Mouse (Mus musculus): ENCODE data around the gene Dip2c. TPM values are rescaled to one million over a fixed set of nuclear protein-coding genes. Genes with fewer than 3 reads are reported as not detected.

The Dip2c gene
- polyA plus RNA-seq, 1 experiment, result 5.2 TPM

DNA sequence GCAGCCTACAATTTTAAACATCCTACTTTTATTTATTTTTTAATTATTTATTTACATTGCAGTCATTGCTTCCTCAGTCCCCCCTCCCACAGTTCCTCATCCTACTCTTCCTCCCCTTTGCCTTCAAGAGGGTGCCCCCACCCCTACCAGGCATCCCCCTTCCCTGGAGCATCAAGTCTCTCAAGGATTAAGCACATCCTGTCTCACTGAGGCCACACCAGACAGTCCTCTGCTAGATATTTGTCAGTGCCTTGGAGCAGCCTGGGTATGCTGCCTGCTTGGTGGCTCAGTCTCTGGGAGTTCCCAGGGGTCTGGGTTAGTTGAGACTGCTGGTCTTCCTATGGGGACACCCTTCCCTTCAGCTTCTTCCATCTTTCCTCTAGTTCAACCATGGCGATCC, 397.8 kb downstream of the Dip2c start:
- Histone ChIP-seq H3K4me3 (ENCODE audit: insufficient read depth, low read depth, low read length) (no peak overlapping the region), H3K27ac (replicated peaks; ENCODE audit: low read depth, low read length) (no peak overlapping the region), H3K4me1 (ENCODE audit: control insufficient read depth, insufficient read depth, insufficient read length, low read length) (no peaks in the 10 kb centered on the region)

DNA sequence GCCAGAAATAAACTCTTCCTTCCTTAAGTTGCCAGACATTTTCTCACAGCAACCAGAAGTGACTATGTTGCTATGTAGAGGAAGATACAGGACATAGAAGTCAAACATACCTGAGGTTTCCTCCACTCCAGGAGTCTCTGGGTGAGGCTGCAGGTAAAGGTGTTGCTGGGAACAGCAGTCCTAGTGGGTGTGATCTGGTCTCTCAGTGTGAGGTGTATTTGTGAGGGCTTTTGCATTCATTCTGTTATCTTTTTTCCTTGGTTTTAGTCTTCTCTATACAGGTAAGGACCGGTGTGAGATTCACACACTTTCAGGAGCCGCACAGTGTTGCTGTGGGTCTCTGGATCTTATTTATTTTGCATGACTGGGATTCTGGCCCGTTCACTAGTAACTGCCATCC, 405.2 kb downstream of the Dip2c start:
- Histone ChIP-seq H3K4me3 (ENCODE audit: insufficient read depth, low read depth, low read length) (no peak overlapping the region), H3K4me1 (ENCODE audit: control insufficient read depth, insufficient read depth, insufficient read length, low read length) (no peaks in the 10 kb centered on the region), H3K27ac (replicated peaks; ENCODE audit: low read depth, low read length) (no peak overlapping the region)

DNA sequence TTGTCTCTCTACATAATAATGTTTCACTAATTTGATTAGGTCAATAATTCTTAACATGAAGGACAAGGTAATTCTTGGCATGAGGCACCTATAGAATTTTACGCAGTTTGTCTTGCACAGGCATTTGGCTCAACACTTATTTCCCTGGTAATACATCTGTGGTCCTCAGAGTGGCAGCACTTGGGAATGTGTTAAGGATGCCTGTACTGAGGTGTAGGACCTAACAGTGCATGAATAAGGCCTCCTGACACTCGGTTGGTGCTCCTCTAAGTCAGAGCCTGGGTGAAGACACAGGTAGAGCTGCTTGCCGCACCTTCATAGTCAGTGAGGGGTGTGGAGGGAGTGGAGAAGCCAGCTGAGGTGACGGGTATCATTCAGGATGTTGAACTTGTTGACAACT, 407.0 kb downstream of the Dip2c start:
- Histone ChIP-seq H3K4me3 (ENCODE audit: insufficient read depth, low read depth, low read length) (no peak overlapping the region), H3K4me1 (ENCODE audit: control insufficient read depth, insufficient read depth, insufficient read length, low read length) (no peaks in the 10 kb centered on the region), H3K27ac (replicated peaks; ENCODE audit: low read depth, low read length) (no peak overlapping the region)

DNA sequence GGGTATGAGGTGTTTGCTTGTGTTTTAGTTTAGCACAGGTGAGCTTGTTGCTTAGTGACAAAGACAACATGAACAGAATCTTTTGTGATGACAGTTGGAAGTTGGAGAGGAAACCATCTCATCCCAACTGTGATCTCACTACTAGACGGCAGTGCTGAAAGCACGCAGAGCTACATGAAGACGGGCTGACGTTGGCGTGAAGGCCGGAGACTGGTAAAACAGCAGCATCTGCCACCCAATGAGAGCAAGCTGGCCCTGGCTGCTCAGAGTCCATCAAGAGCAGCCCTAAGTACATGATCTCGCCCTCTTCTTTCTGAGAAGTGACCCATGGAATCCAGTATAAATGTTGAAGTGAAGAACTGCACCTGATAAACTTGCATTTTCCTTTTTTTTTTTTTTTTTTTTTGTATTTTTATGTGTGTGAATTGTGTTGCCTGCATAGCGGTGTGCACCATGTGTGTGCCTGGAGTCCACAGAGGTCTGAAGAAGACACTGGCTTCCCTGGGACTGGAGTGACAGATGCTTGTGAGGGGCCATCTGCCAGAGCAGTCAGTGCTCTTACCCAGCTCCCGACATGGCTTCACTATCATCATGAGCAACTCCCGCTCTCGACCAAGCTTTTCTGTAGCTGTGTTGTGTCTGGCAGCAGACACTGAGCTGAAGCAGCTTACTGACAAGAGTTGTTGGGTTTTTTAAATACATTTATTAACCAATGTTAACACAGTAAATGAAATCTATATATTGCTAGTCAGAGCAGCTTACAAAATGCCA, 408.0 kb downstream of the Dip2c start:
- H3K4me1 ChIP-seq (ENCODE audit: control insufficient read depth, insufficient read depth, insufficient read length, low read length), result no peaks in the 10 kb centered on the region
- H3K27ac ChIP-seq (replicated peaks; ENCODE audit: low read depth, low read length), result no peak overlapping the region
- H3K4me3 ChIP-seq (ENCODE audit: insufficient read depth, low read depth, low read length), result no peak overlapping the region

DNA sequence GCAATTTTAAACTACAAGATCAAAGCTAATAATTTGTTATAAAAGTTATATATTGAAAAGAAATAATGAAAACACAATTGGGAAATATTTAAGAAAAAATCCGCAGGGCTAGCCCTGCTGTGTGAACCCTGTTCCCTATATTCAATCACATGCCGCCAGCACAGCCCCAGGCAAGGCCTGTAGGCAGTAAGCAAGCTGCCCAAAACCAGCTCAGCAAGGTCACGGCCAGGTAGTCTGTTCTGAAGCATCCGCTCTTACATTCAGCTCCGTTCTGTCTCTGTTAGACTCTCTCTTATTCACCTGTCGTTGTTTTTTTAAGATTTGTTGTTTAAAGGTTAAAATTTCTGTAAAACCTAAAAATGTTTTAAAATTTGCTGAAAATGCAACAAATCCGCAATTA, 409.9 kb downstream of the Dip2c start:
- no peak overlapping the region for H3K4me3 ChIP-seq (ENCODE audit: insufficient read depth, low read depth, low read length)
- no peaks in the 10 kb centered on the region for H3K4me1 ChIP-seq (ENCODE audit: control insufficient read depth, insufficient read depth, insufficient read length, low read length)
- no peak overlapping the region for H3K27ac ChIP-seq (replicated peaks; ENCODE audit: low read depth, low read length)

DNA sequence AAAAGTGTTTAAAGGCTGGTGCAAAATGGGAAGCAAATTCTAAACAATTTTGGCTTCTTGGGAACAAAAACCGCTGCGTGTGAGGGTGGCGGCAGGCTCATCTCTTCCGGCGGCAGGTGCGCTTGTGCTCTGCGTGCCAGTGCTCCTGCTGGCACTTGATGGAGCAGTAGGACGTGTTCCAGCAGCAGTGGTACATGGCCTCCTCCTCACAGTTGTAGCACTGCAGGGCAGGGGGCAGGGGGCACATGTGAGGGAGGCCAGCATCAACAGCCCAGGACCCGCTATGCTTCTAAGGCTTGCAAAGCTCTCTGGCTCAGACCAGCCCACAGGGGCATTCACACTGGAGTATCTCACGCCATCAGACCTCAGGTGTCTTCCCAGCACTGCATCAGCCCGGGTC, 410.4 kb downstream of the Dip2c start:
- no peak overlapping the region for H3K27ac ChIP-seq (replicated peaks; ENCODE audit: low read depth, low read length)
- no peaks in the 10 kb centered on the region for H3K4me1 ChIP-seq (ENCODE audit: control insufficient read depth, insufficient read depth, insufficient read length, low read length)

DNA sequence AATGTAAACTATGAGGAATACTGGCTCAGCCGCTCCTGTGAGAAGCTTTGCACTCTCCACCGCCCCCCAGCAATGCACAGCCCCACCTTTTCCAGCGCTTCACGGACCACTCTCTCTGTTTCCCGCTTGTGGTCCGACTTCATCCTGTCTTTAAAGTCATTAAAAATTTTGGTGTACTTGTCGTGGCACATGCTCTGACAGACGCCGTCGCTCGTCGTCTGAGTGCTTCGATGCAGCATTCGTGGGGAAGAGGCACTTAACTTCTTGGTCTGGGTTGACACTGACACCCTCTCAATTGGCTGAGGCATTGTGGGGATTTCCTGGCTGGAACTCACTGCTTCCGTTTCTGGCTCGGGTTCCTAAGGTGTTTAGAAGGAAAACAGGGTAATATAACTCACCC, 413.0 kb downstream of the Dip2c start:
- Histone ChIP-seq H3K4me1 (ENCODE audit: control insufficient read depth, insufficient read depth, insufficient read length, low read length) (no peaks in the 10 kb centered on the region), H3K27ac (replicated peaks; ENCODE audit: low read depth, low read length) (no peak overlapping the region), H3K4me3 (ENCODE audit: insufficient read depth, low read depth, low read length) (no peak overlapping the region)

More for the DNA sequence above, 410.4 kb downstream of the Dip2c start:
- H3K4me3 ChIP-seq (ENCODE audit: insufficient read depth, low read depth, low read length), result no peak overlapping the region

DNA sequence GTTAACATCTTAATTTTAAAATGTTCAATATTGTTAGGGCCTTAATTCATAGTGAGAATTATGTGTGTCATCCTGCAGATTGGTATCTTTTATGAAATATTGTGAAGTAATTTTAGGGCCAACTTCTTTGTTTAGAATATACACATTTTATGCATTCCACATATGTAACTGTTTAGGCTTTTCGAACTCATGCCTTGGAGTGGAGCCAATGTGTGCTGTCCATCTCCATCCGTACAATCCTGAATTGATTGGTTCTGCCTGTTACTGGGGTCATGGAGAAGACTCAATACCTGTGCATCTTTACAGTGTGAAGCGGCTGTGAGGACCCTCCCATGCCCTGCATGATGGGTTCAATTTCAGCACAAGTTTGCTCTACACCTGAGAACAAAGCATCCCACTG, 416.5 kb downstream of the Dip2c start:
- Histone ChIP-seq H3K4me3 (ENCODE audit: insufficient read depth, low read depth, low read length) (no peak overlapping the region), H3K27ac (replicated peaks; ENCODE audit: low read depth, low read length) (no peak overlapping the region), H3K4me1 (ENCODE audit: control insufficient read depth, insufficient read depth, insufficient read length, low read length) (no peaks in the 10 kb centered on the region)

DNA sequence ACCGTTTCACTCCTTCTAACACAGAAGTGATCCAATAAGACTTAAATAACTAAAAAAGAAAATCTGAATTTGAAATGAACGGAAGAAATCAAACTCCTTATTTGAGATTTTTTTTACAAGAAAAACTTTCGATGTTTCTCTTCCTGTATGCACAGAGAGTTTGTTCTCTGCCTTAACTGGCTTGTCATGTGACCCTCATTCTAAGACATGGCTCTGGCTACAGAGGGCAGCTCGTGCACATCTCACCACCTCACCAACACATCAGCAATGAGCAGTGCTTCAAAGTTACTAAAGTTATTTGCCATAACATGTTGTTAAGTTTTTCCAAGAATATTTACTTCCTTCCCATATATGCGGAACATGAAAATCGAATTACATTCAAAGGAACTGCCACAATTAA, 418.3 kb downstream of the Dip2c start:
- no peaks in the 10 kb centered on the region for H3K4me1 ChIP-seq (ENCODE audit: control insufficient read depth, insufficient read depth, insufficient read length, low read length)
- H3K4me3 ChIP-seq (ENCODE audit: insufficient read depth, low read depth, low read length), result no peak overlapping the region
- H3K27ac ChIP-seq (replicated peaks; ENCODE audit: low read depth, low read length), result no peak overlapping the region

DNA sequence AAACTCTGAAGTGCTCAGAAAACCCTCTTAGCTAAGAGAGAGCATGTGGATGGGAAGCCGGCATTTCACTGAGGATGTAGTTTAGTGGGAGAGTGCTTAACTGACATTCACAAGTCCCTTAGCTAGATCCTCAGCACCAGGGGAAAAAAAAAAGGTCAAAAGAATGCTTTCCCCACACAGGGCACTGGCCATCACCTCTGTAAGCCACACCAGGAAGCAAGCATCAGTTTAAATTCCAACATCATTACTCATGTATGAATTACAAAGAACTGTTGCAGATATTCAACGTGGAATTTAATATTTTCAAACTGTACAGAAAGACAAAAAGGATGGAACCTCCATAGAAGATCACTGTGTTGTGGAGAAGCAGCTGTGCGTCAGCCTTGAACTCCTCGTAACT, 419.1 kb downstream of the Dip2c start:
- Histone ChIP-seq H3K27ac (replicated peaks; ENCODE audit: low read depth, low read length) (no peak overlapping the region), H3K4me1 (ENCODE audit: control insufficient read depth, insufficient read depth, insufficient read length, low read length) (no peaks in the 10 kb centered on the region), H3K4me3 (ENCODE audit: insufficient read depth, low read depth, low read length) (no peak overlapping the region)

DNA sequence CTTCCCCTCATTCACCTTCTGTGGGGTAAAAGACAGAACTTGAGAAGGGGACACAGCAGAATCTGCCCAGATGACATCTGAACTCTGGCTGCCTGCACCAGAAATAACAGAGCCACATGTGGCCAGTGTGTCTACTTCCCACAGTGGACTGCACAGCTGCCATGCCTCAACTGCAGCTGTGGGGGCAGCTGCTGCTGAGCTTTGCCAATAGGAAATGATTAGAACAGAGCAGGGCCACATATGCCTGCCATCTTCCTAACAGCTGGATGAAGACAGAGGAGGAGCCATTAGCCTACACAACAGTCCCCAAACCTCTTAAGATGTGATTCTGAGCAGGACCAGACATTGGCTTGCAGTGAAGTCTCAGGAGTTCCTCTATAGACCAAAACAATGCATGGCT, 419.5 kb downstream of the Dip2c start:
- Histone ChIP-seq H3K27ac (replicated peaks; ENCODE audit: low read depth, low read length) (no peak overlapping the region), H3K4me1 (ENCODE audit: control insufficient read depth, insufficient read depth, insufficient read length, low read length) (no peaks in the 10 kb centered on the region)

DNA sequence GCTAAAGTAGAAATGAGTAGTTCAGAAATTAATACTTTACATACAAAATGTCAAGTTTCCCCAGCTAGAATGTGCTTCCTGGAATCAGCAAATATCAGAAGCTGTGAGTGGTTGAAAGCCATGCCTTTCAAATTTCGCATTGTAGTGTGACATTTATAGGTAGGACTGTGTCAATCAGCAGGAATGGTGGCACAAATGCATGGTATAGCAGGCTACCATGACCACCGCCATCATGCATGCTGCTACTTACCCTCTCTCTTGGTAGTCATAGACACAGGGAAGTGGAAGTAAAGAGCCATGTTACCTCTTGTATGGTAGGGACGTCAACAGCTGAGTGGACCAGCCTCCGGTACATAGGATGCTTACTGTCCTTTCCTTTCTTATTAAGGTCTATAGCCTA, 421.0 kb downstream of the Dip2c start:
- Histone ChIP-seq H3K4me1 (ENCODE audit: control insufficient read depth, insufficient read depth, insufficient read length, low read length) (no peaks in the 10 kb centered on the region), H3K27ac (replicated peaks; ENCODE audit: low read depth, low read length) (no peak overlapping the region), H3K4me3 (ENCODE audit: insufficient read depth, low read depth, low read length) (no peak overlapping the region)

More for the DNA sequence above, 419.5 kb downstream of the Dip2c start:
- H3K4me3 ChIP-seq (ENCODE audit: insufficient read depth, low read depth, low read length), result no peak overlapping the region

DNA sequence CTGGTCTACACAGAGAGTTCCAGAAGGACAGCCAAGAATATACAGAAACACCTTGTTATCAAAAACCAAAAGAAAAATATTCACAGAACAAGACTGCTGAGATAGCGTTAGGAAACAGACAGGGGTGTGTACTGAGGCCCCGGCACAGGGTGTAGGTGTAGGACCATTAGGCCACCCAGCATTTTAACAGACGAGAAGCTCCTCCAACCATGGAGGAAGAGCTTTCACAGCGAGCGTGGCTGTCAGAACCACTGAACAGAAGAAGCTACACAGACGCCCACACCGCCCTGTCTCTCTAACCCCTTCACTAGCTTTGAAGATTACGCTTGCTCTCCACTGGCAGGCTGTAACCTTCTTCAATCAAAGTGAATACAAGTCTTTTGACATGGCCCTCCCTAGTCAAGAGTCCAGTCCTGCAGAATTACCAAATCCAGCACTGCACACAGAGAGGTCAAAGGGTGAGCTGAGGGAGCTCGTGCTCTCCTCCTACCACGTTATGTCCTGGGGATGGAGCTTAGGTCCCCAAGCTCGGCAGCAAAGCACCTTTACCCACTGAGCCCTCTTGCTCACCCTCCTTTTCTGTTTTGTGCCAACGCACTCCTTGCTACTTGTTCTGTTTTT, 426.4 kb downstream of the Dip2c start:
- H3K27ac ChIP-seq (replicated peaks; ENCODE audit: low read depth, low read length), result no peak overlapping the region
- H3K4me1 ChIP-seq (ENCODE audit: control insufficient read depth, insufficient read depth, insufficient read length, low read length), result no peaks in the 10 kb centered on the region
- no peak overlapping the region for H3K4me3 ChIP-seq (ENCODE audit: insufficient read depth, low read depth, low read length)

DNA sequence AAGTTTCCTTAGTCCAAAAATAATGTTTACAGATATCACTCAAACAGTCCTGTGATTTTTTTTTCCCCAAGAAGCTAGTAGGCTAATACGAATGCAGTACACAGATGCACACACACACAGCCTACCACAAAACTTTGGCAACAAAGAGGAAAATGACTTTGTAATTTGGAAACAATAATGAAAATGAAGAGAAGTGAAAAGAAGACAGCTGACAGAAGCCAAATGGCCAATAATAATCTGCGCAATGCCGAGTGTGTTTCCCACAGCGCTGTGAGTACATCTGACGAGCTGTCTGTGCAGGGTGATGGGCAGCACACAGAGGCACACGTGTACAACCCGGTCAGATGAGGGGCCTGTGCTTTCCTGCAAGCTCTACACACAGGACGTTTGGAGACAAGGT, 430.4 kb downstream of the Dip2c start:
- Histone ChIP-seq H3K4me3 (ENCODE audit: insufficient read depth, low read depth, low read length) (no peak overlapping the region), H3K27ac (replicated peaks; ENCODE audit: low read depth, low read length) (no peak overlapping the region), H3K4me1 (ENCODE audit: control insufficient read depth, insufficient read depth, insufficient read length, low read length) (no peaks in the 10 kb centered on the region)

DNA sequence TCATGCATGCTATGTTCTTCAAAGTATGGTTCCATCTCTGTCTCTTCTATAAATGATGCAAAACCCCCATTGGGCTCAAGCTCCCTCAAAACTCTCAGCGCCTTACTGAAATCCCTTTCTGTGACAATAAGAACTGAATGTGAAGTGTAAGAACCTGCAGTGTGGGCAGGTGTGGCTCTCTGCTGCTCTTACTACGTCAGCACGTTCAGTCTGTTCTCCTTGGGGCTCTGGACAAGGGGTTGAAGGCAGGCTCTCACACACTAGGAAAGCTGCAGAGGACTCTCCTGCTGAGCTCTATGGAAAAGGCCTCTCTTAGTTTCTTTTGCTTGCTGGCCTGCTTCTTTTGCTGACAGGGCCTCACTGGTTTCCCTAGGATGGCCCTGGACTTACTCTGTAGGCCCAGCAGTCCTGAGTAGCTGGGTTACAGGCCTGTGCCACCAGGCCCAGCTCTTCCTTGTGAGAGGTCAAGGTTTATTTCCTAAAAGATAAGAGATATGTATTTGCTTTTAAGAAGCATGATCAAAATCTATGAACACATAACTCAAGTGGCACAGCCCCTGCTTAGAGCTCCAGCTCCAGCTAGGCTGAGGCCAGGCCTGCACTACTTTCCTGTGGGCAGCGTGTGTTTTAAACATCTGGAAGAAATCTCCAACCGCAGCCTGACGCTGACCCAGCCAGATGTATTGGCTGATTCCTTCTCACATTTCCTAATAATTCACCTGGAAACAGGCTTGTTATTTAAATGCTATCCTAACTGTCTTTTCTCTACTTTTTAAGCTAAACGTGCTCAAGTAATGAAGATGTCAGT, 432.3 kb downstream of the Dip2c start:
- H3K4me1 ChIP-seq (ENCODE audit: control insufficient read depth, insufficient read depth, insufficient read length, low read length), result no peaks in the 10 kb centered on the region
- H3K27ac ChIP-seq (replicated peaks; ENCODE audit: low read depth, low read length), result no peak overlapping the region

More for the DNA sequence above, 432.3 kb downstream of the Dip2c start:
- no peak overlapping the region for H3K4me3 ChIP-seq (ENCODE audit: insufficient read depth, low read depth, low read length)
